Mouse (Mus musculus) urinary bladder, postnatal 4 days (tissue): ENCODE results near the gene Fam120c.
"Not testable (repeated sequence)": the region's sequence is repeated elsewhere in the genome, so short reads cannot be mapped to it uniquely, and the experiment has no call there.

Source experiments
- DNase-seq, 2 experiments: peaks; one replicate each; pipeline ENCODE4 v3.0.0; 2021 to 2022; ENCODE audit warnings: low spot score in 2 of 2

The Fam120c gene

GRCm38 (mm10) chrX:151343761-151344500 is at the start of gene Fam120c:
Gene Fam120c (plus strand): TSS chrX:151344175.
- DNase-seq, result peak; percentile 79 to 87

GRCm38 (mm10) chrX:151298329-151298728 is 45.6 kb upstream of the Fam120c start:
- DNase-seq, result no peak

GRCm38 (mm10) chrX:151313732-151314131 is 30.2 kb upstream of the Fam120c start:
- DNase-seq, result no peak

GRCm38 (mm10) chrX:151333615-151334014 is 10.4 kb upstream of the Fam120c start:
- no peak for DNase-seq

- DNase-seq, result no peak
These were observed 6.2 kb upstream of the Fam120c start for GRCm38 (mm10) chrX:151337804-151338203.

GRCm38 (mm10) chrX:151344501-151344984 is 568 bp downstream of the Fam120c start:
- peak in 1 of 2 experiments; percentile 64 for DNase-seq

GRCm38 (mm10) chrX:151345333-151346125 is 1.6 kb downstream of the Fam120c start:
- no peak for DNase-seq

GRCm38 (mm10) chrX:151347278-151347677 is 3.3 kb downstream of the Fam120c start:
- DNase-seq, result no peak

- no peak for DNase-seq
These were observed 5.3 kb downstream of the Fam120c start for GRCm38 (mm10) chrX:151349322-151349721.

GRCm38 (mm10) chrX:151418801-151419200 is 74.8 kb downstream of the Fam120c start:
- no peak for DNase-seq

GRCm38 (mm10) chrX:151420791-151421190 is 76.8 kb downstream of the Fam120c start:
- DNase-seq, result no peak

- no peak for DNase-seq
These were observed 99.7 kb downstream of the Fam120c start for GRCm38 (mm10) chrX:151443637-151444036.

- DNase-seq, result no peak
These were observed 100.2 kb downstream of the Fam120c start for GRCm38 (mm10) chrX:151444189-151444588.

GRCm38 (mm10) chrX:151488128-151488527 is 144.2 kb downstream of the Fam120c start:
- no peak for DNase-seq

- DNase-seq, result not testable (repeated sequence)
These were observed 149.3 kb downstream of the Fam120c start for GRCm38 (mm10) chrX:151493269-151493668.

- no peak for DNase-seq
These were observed 152.6 kb downstream of the Fam120c start for GRCm38 (mm10) chrX:151496596-151496995.

- no peak for DNase-seq
These were observed 164.6 kb downstream of the Fam120c start for GRCm38 (mm10) chrX:151508536-151508935.

GRCm38 (mm10) chrX:151509906-151510305 is 165.9 kb downstream of the Fam120c start:
- DNase-seq, result no peak

- DNase-seq, result no peak
These were observed 169.1 kb downstream of the Fam120c start for GRCm38 (mm10) chrX:151513066-151513465.

- no peak for DNase-seq
These were observed 169.7 kb downstream of the Fam120c start for GRCm38 (mm10) chrX:151513694-151514093.

- DNase-seq, result no peak
These were observed 174.2 kb downstream of the Fam120c start for GRCm38 (mm10) chrX:151518181-151518580.

GRCm38 (mm10) chrX:151520127-151520457 is 176.1 kb downstream of the Fam120c start:
- no peak for DNase-seq
